Mouse (Mus musculus) brain, adult 2 months (tissue): ENCODE measurements around the gene Gm28041.
"Not testable (repeated sequence)": the region's sequence is repeated elsewhere in the genome, so short reads cannot be mapped to it uniquely, and the experiment has no call there.

Experiments
- DNase-seq: peaks from one replicate; pipeline ENCODE4 v3.0.0; 2011; ENCODE audit warnings: low read depth, low spot score

Gm28041 gene

GRCm38 (mm10) chr13:67375050-67375911, at the start of gene Gm28041, which contains the start of gene Zfp456:
Gm28041 (minus strand) TSS chr13:67375733.
Zfp456 (minus strand) TSS chr13:67375810.
- peak; percentile 76 for DNase-seq

DNA sequence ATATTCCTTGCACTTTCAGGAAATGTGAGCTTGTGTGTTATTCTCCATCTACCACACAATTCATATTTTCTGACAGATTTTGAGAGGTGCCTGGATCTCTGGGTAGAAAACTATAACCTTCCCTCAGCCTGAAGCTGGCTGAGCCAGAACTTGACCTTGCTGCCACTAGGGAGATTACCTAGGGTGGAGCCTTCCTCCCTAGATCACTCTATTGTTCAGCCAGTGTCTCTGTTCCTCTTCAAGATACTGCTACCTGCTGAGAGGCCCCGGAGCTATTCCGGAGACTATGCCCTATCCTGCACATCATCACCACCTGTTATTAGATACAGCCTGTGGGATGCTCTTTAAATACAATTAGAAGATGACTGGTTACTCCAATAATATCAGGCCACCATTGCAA, 47.0 kb upstream of the Gm28041 start:
- not testable (repeated sequence) for DNase-seq

DNA sequence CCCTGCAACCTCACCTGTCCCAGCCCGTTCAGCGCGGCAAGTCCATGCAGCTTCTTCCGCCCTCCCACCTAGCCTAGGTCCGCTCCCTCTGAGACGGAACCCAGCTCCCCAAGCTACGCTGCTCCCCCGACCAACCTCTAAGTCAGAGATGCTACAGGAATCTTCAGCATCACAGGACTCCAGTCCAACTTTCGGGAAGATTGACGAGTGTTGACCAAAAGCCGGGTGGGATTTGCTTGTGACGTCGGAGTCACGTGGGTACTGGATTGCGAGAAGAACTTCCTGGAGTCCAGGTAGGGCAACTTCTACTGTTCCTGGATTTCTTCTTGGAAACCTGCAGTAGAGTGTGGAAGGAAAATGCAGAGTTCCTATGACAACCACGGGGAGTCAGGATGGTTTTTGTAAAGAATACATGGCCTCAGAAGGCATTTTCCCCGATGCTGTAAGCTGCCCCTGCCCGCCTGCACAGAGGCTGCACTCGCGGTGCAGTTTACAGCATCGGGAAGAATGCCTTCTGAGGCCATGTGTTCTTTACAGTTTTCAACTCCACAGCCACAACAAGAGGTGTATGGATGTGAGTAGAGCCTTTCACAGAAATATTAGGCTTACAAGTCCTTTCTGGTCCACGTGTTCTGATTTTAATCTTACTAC, 45.8 kb upstream of the Gm28041 start, which contains the start of gene Zfp459:
Gene Zfp459, minus strand, starts transcription at position 212 of the 651 bp plus-strand sequence.
- DNase-seq: peak; percentile 60

- peak; percentile 12 for DNase-seq
These were observed 45.1 kb upstream of the Gm28041 start for GRCm38 (mm10) chr13:67420558-67421206.

DNA sequence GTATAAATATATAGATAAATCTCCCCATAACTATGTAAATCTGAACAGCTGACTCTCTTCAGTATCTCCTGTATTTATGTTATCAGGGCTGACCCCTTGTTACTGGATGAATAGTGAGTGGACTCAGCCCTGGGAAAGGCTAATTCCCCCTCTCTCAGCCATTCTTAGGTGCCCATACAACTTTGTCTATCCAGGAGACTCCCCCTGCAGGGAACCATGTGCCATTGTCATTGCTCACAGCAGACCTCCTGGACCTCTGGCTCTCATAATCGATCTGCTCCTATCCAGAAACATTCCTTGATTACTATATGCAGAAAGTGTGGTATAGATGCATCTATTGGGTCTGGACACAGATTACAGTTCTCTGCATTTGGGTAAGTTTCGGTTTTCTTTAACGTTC, 41.3 kb upstream of the Gm28041 start:
- no peak for DNase-seq

DNA sequence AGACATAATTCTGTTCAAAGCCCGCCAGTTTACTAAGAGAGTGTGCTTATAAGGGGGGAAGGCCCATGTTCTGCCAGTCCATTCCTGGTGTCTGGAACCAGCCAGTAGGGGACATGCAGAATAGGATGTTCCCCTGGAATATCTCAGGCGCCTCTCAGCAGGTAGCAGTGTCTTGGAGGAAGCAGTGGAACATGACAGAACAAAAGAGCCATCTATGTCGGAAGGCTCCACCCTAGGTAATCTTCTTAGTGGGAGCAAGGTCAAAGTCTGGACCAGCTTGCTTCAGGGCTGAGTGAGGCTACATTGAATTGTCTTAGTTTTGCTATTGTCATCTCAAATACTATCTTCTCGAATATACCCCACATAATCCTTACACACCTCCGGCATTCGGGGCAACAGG, 40.2 kb upstream of the Gm28041 start:
- no peak for DNase-seq

DNA sequence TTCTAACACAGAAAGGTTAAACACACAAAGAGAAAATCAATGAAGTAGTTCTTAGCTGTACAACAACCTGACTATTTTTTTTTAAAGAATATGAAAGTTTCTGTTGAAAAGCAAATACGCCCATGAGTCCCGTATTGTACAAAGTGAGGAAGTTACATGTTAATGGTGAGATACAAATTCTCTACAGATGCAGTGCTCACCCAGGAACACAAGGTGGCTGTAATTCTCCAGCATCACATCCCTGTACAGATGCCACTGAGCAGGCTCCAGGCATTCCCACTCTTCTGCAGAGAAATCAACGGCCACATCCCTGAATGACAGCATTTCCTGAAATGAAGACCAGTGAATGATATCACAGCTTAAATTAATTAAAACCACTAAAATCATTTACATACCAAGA, 38.1 kb upstream of the Gm28041 start:
- DNase-seq: peak; percentile 13

- peak; percentile 83 for DNase-seq
These were observed 23.8 kb upstream of the Gm28041 start, which contains the start of gene Zfp429 for GRCm38 (mm10) chr13:67399183-67399903. Zfp429 (minus strand) TSS chr13:67399819.

DNA sequence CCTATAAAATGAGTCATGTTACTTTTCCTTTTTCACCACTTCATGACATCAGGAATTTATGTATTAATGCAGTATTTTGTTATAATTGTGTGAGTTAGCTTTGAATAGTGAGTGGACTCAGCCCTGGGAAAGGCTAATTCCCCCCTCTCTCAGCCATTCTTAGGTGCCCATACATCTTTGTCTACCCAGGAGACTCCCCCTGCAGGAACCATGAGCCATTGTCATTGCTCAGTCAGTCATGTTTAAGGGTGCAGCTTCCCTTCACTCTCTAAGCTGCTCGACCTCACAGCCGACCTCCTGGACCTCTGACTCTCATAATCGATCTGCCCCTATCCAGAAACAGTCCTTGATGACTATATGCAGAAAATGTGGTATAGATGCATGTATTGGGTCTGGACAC, 722 bp upstream of the Gm28041 start:
- DNase-seq: not testable (repeated sequence)

- DNase-seq: peak; percentile 97
These were observed 15.3 kb downstream of the Gm28041 start, which contains the start of the genes Gm28044 and Zfp953 for GRCm38 (mm10) chr13:67360131-67360744. Gm28044 (minus strand) TSS chr13:67360536. Zfp953 (minus strand) TSS chr13:67360605.

DNA sequence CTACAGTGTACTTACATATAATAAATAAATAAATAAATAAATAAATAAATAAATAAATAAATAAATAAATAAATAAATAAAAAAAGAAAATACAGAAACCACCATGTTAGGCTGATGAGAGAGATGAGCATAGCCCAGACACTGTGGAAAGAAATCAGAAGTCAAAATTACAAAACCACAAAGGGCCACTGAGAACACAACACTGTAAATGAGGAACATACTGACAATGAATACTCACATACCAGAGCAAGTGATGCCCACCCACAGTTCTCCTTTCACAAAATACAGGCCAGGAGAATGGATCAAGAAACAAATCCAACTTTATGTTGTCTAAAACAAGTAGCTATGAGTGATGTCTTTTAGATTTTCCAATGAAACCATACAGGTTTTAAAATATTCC, 23.7 kb downstream of the Gm28041 start:
- no peak for DNase-seq

GRCm38 (mm10) chr13:67343422-67343821, 32.1 kb downstream of the Gm28041 start:
- DNase-seq: no peak

GRCm38 (mm10) chr13:67332877-67333276, 42.7 kb downstream of the Gm28041 start:
- DNase-seq: peak; percentile 1

DNA sequence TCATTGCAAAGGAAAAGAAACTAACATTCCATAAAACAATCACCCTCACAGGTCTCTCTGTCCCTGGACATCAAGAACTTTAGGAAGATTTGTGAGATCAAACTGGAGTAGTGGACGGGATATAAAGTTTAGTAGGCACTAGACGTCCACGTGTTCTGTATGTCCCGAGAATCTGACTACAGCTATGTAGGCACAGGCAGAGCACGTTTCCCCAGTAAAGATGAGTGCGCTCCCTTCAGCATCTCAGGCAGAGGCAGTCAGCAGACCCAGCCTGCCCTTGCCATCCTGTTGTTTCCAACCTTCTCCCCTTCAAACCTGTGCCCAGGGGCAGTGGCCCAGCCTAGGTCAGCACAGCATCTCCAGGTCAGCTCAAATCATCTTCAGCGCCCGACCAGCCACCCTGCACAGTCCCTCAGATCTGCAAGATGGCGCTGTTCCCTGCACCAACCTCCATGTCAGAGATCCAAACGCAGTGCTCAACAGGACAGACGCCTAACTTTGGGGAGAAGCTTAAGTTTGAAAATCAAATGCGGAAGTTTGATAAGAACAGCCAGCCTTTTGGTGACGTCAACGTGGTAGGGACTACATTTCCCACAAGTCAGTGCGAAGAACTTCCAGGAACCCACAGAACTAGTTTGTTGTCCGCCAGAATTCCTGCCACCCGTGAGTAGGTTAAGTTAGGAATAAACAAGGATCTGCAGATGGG, 43.4 kb downstream of the Gm28041 start, which contains the start of gene Zfp595:
Gene Zfp595, minus strand, starts transcription at position 552 of the 706 bp plus-strand sequence.
- DNase-seq: peak; percentile 97

DNA sequence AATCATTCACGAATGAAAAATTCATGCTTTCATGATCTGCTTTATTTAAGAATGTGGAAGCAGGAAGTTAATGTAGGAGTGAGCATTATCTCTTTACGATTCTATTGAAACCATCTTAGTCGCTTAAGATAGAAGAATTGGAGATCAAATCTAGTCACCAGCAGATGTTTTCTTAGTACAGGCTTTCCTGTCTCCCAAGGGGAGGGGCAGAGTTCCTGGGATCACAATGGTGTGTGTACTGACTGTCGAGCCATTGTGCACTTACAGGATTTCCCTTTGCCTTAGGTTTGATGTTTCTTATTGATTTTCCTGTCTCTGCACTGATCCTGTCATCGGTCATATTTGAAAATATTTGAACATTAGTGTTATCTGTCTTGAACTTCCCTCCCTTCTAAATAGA, 68.8 kb downstream of the Gm28041 start:
- DNase-seq: peak; percentile 12

GRCm38 (mm10) chr13:67305822-67306672, 69.5 kb downstream of the Gm28041 start, which contains the start of gene Zfp457:
Zfp457 (minus strand) TSS chr13:67306485.
- peak; percentile 98 for DNase-seq
